Mouse (Mus musculus) forelimb bud, embryonic 11.5 days (tissue): ENCODE data around the gene Hist1h2ab.

Experiments used
- DNase-seq: peaks from one replicate; pipeline ENCODE4 v3.0.0-alpha.2; 2012; ENCODE audit warnings: low read depth, low spot score

Gene Hist1h2ab

DNA sequence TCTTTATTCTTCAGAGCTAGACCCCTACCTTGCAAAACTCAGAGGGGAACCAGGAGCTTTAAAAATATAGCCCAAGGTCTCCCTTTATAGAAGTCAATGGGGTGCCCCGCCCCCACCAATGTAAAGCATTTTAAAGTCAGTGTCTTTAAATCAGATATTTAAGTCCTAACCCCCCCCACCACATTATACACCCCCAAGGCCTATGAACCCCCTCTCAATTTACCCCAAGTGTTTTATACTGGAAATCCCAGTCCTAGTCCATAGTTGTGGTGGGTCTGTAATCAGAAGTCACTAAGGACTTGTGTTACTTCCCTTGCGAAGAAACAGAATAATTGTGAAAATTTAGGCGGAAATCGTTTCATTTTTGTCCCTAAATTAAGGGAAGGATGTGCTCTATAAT lies 12.9 kb upstream of the Hist1h2ab start:
- no peak for DNase-seq

DNA sequence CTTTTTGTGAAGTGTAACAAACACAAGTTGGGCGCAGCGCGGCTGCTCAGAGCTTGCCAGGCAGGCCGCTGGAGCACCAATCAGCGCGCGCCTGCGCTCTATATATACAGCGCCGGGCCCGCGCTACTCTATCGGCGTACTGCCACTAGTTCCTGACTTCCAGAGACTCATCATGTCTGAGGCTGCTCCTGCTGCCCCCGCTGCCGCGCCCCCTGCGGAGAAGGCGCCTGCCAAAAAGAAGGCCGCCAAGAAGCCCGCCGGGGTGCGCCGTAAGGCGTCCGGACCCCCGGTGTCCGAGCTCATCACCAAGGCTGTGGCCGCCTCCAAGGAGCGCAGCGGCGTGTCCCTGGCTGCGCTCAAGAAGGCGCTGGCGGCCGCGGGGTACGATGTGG lies 12.3 kb upstream of the Hist1h2ab start, which contains the start of gene Hist1h1c:
Hist1h1c (plus strand) TSS at position 132 of the 392 bp plus-strand sequence.
- DNase-seq, result peak; percentile 95

DNA sequence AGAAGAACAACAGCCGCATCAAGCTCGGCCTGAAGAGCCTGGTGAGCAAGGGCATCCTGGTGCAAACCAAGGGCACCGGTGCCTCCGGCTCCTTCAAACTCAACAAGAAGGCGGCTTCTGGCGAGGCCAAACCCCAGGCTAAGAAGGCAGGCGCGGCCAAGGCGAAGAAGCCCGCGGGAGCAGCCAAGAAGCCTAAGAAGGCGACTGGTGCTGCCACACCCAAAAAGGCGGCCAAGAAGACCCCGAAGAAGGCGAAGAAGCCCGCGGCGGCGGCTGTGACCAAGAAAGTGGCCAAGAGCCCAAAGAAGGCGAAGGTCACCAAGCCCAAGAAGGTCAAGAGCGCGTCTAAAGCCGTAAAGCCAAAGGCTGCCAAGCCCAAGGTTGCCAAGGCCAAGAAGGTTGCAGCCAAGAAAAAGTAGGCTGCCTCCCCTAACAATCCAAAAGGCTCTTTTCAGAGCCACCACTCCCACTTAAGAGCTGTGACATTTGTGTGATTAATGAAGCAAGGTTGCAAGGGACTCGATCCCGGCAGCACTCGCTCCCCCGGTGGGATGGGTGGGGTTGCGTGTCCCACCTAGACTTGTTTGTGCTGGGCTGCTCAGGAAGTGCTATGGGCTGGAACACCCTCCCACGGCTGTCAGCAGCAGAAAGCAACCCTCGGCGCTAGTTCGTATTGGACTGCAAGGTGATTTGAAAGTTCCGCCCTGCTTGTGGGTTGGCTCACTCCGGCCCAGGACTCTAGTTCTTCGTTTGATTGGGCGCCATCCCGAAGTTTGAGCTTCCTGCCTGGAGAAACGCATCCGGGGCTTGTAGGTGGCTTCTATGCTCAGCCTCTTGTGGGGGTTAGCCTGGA lies 11.6 kb upstream of the Hist1h2ab start:
- DNase-seq, result peak; percentile 96

DNA sequence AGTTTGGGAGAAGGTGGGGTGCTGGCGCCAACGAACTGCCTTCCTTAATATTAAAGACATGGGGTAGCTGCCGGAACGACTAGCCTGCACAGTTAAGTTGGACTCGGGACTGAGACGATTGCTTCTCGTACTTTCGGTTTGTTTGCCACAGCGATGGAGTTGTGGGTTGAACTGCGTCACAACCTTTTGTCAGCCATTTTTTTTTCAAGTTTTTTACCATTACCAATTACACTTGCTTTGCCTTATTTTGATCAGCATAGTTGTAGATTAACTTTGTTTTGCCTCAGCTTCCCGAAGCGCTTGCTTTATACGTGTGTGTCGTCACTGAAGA lies 11.0 kb upstream of the Hist1h2ab start:
- no peak for DNase-seq

DNA sequence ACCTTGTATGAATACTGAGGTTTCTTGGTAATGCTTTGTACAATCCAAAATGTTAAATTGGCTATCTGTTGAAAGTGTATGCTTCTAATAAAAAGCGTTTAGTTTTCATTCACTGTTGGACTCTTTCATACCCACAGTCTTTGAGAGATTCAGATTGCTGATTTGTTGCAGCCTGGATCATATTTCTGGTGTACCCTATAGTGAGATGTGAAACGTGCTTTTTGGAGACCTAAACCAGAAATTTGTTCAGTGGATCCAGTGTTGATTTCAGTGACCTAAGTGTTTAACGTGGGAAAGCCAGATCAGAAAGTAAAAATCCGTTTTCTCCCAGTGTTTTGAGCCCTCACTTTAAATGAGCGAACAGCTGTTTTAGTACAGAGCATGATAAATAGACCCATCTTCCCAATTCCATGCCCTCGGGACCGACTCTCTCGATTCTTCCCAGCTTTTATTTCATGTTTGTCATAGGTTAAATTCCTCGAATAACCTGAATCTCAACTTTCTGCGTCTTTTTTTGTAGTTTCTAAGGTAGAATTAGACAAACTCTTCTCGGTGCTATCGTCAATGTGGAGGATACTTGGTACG lies 10.6 kb upstream of the Hist1h2ab start:
- DNase-seq, result peak; percentile 40

DNA sequence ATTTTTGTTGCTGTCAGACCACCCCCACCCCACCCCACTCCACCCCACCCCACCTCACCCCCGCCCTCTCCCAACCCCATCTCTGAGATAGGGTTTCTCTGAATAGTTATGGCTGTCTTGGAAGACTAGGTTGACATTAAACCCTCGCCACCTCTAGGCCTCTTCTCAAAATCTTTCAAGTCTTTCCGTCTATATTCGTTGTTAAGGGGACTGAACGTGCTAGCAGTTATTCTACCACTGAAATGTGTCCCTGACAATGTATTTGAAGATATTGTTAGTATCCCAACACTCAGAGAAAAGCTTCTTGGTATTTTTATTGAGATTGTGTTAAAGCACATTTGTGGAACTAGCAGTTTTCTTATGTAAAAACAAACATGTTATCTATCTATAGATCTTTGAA lies 10.0 kb upstream of the Hist1h2ab start:
- no peak for DNase-seq

DNA sequence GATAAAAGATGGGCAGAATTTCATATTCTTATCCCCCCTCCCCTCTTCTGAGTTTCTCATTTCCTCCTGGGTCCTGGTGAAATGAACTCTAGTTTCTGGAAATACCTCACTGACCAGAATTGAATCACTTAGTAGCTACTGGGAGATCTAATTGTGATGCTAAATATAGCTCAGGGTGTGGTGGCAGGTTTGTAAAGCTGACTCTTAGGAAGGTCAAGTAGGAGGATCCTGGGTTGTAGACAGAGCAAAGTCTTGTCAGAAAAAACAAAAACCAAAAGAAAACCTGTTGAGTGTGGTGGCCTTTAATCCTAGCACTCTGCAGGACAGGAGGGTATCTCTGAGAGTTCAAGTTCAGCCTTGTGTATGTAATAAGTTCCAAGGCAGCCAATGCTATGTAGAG lies 8.9 kb upstream of the Hist1h2ab start:
- DNase-seq, result no peak

DNA sequence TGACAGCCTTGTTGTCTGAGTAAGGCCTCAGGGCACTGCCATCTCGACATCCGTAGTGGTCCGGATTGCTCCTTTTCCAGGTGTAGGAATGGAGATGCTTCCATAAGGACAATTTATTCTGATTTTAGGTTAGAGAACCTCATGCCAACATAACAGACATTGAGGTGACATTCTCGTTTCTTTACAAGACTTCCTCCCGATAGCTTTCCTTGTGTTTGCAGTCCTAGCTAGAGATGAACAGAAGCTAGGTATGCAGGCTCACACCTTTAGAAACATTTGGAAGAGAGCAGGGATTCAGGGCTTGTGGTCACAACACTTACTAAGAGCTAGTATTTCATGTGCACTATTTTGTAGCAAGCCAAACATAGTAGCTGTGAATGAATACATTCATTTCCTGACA lies 7.7 kb upstream of the Hist1h2ab start:
- DNase-seq, result no peak

DNA sequence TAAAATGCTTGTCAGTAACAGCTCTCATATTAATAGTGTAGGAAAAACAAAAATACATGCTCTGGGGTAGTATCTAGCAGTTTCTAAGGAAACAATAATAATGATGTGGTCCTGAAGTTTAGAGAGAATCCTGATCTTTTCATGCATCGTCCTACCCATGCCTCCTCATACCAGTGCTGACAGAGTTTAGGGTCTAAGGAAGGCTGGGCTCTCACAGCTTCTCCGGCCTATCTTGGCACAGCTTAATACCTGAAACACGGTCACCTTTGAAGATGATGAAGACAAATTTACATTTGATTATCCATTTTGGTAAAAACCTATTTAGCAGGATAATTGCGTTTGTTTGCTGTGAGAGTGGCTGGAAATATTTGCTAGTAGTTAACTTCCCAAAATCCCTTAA lies 7.0 kb upstream of the Hist1h2ab start:
- DNase-seq, result no peak

DNA sequence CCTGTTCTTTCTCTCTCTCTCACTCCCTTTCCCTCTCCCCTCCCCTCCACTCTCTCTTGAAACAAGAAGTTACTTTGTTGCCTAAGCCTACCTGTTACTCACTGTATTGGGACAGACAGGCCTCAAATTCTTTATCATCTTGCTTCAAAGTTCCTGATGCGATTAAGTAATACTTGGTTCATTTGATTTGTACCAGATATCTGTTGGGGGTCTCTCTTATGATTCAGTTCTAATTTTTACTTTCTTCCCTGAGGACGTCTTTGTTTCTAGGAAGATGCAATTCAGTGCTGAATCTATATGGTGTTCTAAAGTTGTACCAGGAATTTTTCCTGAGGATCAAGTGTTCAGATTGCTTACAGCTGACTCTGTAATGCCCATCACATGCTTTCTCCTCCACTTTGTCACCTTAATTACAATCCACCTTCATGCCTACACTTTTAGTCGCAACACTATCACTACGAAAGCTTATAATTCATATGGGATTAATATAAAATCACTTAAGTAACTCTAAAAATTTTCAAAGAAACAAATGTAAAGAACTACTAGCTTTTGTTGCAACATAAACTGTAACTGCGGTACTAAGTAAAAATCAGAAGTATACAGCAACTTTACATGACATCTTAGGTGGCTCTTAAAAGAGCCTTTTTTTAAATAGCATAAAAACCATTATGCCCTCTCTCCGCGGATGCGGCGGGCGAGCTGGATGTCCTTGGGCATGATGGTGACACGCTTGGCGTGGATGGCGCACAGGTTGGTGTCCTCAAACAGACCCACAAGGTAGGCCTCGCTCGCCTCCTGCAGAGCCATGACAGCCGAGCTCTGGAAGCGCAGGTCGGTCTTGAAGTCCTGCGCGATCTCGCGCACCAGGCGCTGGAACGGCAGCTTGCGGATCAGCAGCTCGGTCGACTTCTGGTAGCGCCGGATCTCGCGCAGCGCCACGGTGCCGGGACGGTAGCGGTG lies 6.2 kb upstream of the Hist1h2ab start:
- peak; percentile 49 for DNase-seq

DNA sequence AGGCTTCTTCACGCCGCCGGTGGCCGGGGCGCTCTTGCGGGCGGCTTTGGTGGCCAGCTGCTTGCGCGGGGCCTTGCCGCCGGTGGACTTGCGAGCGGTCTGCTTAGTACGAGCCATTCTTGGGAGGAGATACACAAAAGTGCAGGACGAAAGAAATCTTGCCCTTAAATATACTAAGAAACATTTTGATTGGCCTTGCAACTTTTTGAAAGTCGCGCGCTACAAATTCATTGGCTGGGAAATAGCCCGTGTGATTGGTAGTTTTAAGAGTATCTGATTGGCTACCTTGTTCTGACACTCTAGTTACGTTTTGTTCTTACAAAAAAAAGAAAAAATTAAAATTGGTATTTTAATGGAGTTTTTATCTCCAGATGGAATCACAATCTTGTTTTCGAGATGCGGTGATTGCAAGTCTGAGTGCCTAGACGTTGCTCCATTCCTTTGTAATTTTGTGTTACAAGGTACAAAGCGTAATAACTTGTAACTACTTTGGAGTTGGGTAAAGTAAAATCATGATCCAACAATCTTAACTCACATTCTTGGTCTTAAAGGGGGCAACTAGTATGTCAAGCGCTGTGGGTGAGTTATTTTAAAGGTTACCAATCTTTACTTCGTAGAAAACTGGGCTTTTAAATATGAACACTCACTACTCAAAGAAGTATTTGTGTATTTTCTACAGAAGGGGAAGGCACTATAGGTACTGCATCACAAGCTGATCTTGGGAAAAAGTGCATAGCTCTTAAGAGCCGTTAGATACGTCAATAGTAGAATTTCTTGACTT lies 5.4 kb upstream of the Hist1h2ab start, which contains the start of gene Hist1h3c:
Hist1h3c (minus strand) TSS at position 222 of the 781 bp plus-strand sequence.
- peak; percentile 94 for DNase-seq

DNA sequence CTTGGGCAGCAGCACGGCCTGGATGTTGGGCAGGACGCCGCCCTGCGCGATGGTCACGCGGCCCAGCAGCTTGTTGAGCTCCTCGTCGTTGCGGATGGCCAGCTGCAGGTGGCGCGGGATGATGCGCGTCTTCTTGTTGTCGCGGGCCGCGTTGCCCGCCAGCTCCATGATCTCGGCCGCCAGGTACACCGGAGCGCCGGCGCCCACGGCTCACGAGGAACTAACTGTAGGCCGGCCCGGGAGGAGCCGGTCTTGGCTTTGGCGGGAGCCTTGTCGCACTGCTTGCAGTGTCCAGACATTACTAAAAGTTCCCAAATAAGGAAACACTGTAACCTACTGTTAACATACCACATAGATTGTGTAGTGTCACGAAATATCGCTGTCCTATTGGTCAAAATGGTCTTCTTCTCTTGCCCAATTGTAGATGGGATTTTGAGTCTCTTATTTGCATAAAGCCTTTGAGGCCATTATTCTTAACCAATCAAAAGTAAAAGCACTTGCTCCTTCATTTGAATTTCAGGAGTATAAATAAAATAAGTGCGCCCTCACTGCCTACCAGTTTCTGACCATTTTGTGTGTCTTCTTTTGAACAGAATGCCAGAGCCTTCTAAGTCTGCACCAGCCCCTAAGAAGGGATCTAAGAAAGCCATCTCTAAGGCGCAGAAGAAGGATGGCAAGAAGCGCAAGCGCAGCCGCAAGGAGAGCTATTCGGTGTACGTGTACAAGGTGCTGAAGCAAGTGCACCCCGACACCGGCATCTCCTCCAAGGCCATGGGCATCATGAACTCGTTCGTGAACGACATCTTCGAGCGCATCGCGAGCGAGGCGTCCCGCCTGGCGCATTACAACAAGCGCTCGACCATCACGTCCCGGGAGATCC lies 4.5 kb upstream of the Hist1h2ab start, which contains the start of gene Hist1h2bb:
Hist1h2bb (plus strand) TSS at position 534 of the 880 bp plus-strand sequence.
- DNase-seq, result peak; percentile 92

DNA sequence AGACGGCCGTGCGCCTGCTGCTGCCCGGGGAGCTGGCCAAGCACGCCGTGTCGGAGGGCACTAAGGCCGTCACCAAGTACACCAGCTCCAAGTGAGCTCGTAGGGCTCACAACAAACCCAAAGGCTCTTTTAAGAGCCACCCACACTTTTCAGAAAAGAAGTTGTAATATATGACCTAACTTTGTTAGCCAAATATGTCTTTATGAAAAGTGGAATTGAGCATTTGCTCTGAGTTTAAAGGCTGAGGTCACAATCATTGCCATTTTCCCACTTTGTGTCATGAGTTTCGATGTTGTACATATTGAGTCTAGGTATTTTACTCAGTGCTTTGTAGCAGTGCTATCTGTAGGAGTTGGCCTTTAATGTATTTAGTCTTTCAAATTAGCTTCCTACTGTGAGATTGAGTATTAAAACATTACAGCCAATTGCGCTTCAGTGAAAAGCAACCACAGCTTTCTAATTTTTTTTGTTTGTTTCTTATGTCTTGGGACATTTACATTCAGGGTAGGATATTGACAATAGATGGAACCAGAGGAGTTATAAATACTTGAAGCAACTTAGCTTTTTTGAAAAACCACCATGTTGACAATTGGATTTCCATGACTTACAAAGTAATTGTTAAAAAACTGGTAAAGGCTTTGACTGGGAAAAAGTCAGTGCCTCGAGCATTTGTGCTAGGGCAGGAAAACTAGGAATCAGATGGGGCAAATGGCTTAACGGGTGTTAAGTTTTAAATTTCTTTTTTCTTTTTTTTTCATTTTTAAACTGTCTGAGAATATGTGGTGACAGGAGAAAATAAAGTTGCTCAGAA lies 3.6 kb upstream of the Hist1h2ab start:
- DNase-seq, result peak; percentile 54

DNA sequence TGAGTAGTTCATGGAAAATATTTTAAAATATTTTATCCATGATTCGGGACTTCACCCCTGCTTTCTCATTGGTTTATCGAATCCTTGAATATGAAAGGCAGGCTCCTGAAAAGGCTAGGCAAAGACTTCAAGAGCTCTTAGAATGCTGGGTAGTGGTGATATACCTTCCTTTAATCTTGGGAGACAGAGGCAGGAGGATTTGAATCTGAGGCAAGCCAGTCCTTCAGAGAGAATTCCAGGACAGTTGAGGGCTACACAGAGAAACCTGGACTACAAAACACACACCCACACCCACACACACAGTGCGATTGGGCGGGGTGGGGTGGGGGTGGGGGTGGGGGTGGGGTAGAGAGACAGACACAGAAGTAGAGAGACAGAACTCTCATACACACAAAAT lies 3.0 kb upstream of the Hist1h2ab start:
- no peak for DNase-seq

DNA sequence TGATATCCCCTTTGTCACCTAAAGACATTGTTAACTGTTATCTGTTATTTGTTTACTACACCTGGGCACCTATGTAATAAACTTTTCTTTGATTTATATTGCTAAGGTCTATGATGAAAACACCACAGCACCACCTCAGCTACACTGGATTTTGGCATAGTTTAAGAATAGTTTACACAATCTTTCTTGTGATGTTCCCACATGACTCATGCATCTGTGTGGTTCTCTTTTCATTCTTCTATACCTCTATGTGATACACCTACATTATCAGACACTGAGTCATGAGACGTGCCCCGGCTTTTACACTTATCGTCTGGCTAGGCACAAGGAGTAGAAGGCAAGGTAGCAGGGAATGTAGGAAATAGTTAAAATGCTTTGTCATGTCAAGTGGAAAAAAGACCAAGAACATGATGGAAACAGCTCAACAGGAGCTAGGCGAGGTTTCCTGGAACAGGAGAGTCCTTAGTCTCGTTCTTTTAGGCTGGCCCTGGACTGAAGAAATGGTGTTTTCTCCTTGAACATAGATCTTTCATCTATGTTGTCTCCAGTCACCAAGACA lies 1.3 kb upstream of the Hist1h2ab start:
- DNase-seq, result no peak

DNA sequence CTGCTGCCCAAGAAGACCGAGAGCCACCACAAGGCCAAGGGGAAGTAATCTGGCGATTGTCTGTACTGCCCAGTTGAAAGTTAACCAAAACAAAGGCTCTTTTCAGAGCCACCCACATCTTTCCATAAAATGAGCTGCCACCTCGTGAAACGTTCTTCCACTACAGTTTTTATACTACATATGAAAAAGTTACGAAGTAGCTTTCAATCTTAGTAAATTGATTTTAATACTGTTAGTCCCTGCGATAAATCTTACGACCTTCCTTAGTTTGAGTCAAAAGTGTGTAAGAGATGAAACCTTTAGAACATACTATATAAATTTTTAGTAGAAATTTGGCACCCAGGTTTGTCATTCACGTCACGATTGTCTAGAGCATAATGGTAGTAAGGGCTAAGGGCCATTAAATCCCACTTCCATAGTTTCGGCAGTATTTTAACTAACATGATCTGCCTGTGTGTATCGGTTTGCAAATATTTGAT lies 591 bp downstream of the Hist1h2ab start:
- peak; percentile 50 for DNase-seq

DNA sequence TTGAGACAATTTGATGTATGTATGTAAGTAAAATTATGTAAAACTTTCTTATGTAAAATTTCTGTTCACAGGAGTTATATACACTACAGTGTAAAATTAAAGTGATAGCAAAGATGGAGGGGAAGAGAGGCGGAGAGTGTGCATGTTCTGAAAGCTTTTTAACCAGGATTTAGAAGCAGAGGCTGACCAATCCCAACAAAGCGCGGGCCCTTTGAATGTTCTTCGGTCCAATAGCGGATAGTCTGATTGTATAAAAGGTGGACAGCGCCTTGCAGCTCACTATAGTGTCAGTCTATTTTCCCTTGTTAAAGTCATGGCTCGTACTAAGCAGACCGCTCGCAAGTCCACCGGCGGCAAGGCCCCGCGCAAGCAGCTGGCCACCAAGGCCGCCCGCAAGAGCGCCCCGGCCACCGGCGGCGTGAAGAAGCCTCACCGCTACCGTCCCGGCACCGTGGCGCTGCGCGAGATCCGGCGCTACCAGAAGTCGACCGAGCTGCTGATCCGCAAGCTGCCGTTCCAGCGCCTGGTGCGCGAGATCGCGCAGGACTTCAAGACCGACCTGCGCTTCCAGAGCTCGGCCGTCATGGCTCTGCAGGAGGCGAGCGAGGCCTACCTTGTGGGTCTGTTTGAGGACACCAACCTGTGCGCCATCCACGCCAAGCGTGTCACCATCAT lies 1.3 kb downstream of the Hist1h2ab start, which contains the start of gene Hist1h3b:
Hist1h3b (plus strand) TSS at position 201 of the 675 bp plus-strand sequence.
- DNase-seq, result peak; percentile 96

DNA sequence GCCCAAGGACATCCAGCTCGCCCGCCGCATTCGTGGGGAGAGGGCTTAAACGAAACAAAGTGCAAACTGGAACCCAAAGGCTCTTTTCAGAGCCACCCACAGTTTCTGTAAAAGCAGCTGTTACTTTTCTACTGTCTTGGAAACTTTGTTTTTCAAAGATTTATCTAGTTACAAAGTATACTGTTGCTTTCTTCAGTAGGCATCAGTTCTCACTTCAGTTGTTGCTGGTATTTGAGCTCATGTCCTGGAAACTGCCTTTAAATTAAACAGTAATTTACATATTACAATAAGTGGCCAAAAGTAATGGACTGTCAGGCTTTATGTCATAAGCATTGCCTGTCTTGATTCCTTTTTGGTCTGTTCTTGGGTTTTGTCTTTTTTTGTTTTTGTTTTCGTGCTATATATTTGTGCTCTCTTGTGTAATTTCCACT lies 1.8 kb downstream of the Hist1h2ab start:
- no peak for DNase-seq
